Mouse (Mus musculus) spleen, postnatal 36 days (tissue): ENCODE results near the gene Hoxd13.

Experiments used
- DNase-seq, 2 experiments: peaks; one replicate each; pipeline ENCODE4 v3.0.0; 2022; ENCODE audit warnings: low spot score in 2 of 2, mixed read lengths in 1 of 2

Hoxd13 gene

DNA sequence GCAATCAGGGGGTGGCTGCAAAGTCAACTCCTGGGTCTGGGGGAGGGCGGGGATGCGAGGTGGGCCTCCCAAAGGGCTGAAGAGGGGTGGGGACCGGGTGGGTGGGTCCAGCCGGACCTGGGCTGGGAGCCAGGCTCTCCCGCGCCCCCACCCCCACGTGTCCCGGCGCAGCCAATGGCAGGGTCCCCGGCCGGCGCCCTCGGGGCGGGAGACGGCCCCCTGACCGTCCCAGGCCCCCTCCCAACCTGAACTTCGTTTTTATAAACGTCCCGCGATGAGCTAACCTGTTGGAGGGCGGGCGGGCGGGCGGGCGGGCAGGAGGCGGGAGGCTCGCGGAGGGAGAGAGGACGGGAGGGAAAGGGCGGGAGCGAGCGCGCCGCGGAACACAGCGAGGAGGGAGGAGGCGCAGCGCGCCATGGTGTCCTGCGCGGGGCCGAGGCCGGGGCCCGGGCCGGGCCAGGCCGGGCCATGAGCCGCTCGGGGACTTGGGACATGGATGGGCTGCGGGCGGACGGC, at the start of gene Hoxd13:
Gene Hoxd13, plus strand, starts transcription at position 469 of the 516 bp plus-strand sequence.
- no peak for DNase-seq

DNA sequence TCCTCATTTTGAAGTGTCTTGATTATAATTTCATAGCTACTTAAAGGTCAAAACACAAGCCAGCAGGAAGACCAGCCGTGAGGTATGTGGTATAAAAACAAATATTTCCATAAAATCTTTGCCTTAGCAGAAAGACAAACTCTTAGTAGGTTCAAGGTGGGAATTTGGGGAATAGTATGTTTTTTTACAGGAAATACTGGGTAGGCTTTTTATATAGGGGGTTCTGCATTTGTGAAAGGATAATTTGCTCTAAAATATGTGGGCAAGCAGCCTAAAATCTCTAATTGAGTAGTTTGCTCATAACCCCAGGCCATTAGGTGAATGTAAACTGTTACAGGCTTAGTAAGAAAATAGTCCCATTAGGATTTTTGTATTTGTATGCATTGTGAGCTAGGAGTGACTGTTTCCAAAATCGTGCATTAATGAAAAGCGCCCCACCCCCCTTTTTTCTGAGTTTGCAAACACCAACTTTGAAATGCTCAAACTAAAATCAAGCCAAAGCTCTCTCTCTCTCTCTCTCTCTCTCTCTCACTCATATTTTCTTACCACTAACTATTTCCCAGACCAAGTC, 48.3 kb upstream of the Hoxd13 start:
- no peak for DNase-seq

DNA sequence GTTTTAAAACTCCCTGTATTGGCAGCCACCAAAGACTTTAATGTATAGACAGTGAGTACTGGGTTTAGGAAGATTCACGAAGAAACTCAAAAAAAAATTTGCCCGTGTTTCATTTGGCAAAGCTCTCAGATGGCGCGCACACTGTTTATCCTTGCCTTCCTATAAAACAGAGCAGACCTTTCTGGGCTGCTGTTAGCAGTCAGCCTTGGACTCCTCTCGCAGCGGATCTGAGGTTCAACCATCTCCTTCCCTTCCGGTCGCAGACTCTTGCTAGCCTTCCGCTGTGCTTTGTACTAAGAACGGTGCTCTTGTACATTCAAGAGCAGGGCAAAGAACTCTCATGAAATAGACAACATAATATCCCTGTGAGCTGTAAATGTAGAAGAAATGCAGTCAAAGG, 47.7 kb upstream of the Hoxd13 start:
- DNase-seq = no peak

DNA sequence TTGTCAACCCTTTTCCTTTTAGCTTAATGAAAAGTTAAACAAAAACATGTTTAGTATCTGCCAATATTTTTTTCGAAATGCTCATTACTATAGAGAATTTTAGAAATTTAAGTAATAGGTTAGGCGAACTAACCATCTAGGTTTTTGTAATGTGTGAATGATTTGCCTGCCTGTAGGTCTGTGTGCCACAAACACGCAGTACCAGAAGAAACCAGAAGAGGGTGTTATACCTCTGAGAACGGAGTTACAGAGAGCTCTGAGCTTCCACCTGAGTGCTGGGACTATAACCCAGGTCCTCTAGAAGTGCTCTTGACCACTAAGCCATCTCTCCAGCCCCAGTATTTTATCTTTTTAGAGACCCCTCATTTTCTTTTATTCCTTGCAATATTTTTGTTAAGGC, 32.7 kb upstream of the Hoxd13 start:
- no peak for DNase-seq

DNA sequence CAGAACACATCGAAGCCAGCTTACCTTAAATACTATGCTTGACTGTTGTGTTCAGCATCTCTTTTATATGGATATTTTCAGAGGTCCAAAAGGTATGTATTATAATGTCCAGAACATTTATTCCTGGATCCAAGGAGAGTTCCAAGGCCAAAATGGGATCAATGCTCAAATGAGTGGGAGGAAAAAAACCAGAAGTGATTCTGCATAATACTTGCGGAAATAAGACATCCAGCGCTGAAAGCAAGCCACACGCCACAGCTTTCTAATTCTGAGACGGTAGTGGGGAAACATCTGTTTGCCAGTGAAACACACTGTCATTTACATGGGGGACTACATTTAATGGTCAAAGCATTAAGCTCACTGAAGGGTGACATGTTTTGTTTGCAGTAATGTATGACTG, 25.7 kb upstream of the Hoxd13 start:
- no peak for DNase-seq

DNA sequence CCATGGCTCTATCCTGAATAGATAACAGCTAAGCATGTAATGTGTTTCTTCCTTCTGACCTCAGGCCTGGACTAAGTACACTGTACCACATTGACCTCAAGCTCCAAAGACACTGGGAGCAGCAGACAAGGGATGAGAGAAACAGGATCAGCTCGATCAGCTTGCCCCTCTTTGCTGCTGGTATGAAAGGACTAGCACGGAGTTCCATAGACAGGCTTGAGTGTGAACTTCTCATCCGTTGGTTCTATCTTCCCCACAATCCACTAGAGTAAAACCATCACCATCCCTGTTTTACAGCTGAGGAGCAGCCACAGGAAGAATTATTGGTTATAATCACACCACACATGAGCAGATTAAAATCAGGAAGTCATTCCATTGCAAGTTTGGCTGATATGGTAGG, 22.5 kb upstream of the Hoxd13 start:
- DNase-seq = no peak

DNA sequence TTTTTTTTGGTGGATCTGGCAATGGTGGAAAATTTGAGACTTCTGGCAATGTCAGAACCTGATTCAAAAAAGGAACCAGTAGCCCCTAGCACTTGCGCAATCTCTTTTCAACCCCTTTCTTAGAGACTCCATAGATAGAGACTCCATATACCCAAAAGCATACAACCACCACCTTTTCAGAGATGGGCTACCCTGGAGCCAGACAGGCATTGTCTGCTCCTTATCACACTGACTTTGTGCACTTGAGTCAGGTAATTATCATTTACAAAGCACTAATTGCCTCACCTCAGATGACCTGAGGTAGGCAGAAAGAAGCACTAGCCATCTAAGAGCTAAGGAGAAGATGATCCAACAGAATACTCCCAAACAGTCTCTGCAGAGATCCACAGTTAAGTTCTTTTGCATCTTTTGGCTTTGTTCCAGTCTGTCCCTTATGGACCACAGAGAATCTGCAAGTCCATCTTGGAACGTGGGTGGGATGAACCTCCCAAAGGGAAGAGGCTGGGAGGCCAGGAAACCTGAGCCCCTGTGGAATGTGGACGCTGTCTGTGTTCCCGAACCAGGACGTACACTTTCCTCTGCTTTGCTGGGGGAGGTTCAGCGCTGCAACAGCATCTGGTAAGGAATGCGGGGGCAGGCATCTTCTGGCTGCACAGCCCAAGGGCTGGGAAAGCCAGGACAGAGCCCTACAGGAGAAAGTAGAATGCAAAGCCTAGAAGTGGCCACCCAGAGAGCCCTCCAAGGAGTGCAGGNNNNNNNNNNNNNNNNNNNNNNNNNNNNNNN, 20.8 kb upstream of the Hoxd13 start:
- DNase-seq = no peak

DNA sequence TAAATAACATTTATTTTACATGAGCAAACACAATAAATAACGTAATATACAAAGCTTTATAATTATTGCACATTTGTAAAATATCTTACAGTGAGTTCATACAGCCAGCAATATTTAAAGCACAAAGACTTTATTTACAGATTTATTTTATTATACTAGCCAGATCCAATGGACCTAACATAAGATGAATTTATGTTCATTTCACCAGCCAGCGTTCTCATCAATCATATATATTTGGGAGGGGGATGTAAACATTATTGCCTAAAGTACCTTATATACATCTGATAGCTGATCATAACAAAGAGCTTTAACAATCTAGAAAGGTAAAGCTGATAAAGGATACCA, 15.1 kb upstream of the Hoxd13 start:
- no peak for DNase-seq

DNA sequence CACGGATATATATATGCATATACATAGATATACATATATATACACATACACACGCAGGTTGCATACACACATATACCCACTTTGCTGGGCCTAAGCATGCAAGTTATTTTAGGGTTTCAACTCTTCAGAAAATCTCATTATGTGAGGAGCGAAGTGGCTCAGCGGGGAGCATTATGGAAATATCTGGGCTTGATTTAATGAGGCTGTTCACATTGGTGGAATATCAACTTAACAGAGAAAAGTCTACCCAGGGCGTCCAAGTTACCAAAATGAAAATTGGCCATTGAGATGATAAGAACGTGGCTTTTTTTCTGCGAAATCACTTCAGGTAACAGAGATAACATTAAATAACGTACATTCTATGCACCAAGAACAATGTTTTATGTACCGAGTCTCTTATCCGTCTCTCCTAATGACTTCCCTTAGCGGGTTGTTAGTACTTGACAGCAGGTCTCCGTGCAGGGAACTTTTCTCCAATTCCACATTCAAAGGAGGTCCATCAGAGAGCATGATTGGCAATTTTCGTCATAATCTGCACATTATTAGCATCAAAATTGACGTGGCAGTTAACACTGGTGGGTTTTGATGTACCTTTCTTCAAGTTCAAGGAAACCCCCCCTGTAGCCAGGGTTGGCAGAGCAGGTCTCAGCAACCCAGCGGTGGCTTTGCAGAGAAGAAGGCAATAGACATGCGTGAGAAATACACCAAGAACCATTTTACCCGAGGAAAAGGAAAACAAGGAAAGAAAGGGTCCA, 14.2 kb upstream of the Hoxd13 start:
- DNase-seq = no peak

DNA sequence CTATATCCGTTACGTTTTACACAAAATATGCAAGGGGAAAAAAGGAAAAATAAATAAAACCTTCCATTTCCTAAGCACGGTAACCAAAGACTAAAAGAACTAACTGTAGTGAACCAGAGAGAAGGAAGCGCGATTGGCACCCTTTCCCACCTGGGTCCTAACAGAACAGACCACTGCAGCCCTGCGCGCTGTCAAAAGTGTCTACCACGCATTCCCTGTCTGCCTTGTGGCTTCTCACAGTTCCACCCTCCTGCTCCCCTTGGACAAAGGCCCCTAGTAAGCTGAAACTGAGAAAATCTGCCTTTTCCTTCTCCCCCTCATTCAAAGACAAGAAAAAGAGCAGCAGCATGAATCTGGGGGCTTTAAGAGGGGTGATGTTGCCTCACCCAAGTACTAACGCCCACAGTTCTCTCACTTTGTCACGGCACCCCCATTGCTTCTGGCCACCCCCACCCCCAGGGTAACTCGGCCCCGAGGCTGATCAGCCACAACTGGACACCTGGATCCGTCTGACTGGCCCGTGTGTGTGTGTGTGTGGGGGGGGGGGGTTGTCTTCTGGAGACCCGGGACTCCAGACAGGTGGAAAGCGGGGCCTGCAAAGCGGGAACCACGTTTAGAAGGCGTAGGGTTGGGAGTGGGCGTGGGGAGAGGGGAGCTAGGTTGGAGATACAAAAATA, 13.2 kb upstream of the Hoxd13 start:
- no peak for DNase-seq

DNA sequence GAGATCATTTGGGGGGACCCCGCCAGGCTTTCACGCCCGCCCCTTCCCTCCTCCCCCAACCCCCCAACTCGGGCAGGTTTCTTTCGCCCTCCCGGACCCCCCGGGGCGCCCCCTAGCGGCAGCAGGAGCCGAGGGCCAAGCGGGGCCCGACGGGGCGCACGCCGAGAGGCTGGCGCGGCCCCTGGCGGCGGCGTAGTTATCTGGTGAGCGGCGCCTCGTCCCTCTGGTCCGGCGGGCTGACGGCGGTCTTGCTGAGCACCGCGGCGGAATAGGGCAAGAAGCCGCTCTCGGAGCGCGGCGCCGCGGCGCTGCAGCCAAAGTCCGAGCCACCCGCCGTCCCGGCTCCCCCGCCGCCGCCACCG, 12.7 kb upstream of the Hoxd13 start:
- DNase-seq = no peak

DNA sequence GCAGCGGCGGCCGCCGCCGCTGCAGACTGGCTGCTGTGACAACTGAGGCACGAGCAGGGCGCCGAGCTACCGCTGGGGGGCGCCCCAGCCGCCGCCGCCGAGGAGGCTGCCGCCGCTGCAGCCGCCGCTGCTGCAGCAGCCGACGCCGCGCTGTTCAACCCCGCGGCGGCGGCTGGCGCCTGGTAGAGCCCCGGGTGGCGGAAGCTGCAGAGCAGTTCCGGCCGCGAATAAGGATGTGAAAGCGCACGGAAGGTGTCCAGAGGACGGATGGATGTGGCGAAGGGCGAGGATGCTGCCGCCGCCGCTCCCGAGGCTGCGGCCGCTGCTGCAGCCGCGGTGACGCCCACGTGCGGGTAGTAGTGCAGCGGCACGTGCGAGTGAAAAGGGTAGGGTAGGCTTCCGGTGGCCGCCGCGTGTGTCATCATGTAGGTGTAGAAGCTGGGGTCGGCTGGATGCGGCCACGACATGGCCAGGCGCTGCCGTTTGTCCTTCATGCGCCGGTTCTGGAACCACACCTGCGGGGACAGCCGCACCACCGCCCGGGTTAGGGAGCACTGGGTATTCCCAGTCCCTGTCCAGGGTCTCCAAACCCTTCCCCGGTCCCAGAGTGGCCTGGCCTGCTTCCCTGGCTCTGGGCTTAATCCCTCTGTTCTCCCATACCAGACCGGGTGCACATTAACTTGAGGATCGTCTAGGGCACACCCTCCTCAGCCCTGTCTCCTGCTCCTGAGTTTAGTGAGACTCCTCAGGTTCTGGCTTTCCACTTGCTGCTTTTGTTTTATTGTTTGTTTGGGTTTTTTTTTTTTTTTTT, 12.1 kb upstream of the Hoxd13 start:
- DNase-seq = no peak

DNA sequence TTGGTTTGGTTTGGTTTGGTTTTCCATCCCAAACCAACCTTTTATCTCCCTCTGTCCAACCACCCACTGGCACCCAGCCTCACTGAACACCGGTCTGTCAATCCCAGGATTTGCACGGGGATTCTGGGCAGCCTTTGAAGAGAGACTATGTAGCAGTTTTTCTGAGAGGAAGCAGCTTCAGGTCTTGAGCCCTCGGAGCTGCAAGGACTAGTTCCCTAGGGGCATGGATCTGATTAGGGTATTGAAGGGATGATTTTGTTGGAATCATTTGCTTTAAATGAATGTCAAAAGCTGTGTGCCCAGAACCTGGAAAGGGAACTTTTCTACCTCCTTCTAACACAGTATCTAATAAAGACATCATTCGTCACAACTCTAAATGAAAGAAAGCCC, 11.5 kb upstream of the Hoxd13 start:
- DNase-seq = no peak

DNA sequence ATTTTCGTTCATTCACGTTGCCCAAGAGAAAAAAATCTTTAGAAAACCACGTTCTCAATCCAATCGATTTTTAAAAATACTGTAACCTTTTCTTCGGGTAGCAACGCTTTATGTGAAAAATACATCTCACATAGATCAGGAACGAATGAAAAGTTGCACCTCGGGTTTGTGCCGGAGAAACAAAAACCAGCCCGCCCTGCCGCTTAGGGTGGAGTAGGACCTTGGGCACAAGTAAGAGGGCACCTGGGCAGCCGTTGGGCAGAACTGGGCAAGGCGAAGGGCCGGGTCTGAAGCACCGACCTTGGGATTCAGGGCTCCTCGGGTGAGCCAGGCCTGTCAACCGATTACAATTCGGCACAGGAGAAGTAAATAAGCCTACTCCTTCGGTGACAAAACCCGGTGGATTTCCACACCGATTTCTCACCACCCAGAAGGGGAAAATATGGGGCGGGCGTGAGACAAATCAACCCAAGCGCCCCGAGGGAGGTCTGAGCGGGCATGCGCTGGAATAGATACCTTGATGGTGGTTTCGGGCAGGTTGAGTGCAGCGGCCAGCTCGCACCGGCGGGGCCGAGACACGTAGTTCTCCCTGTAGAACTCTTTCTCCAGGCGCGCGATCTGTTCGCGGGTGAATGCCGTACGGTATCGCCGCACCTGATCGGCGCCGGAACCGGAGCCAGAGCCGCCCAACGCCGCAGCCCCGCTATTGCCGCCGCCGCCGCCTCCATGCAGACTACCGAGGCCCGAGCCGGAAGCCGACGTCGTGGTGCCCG, 10.7 kb upstream of the Hoxd13 start:
- DNase-seq = no peak

DNA sequence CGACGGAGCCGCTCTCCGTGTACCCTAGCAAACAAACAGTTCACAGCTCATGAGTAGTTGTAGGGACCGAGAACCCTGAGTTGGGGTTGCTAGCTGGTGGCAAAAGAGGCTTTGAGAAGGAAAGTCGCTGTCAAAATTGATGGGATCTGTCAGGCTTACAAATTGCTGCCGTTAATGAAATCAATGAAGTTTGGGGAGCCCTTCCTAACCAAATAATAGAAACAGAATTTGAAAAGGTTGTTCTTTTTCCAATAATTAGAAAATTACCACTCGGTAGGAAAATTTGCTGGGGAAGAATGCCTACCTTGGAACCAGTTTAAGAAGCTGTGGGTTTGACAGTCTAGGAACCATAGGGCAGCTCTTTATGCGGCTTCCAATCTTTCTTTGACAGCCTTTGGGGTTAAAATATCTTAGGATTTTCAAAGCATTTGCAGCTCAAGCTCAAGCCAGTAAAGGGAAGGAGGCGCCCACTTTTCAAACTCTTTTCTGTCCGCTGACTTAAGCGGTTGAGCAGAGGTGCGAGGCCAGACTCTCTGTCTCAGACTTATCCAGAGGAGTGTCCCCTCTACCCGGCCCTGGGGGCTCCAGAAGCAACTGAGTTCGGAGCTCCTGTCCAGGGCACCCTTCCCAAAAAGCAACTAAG, 10.0 kb upstream of the Hoxd13 start:
- no peak for DNase-seq

DNA sequence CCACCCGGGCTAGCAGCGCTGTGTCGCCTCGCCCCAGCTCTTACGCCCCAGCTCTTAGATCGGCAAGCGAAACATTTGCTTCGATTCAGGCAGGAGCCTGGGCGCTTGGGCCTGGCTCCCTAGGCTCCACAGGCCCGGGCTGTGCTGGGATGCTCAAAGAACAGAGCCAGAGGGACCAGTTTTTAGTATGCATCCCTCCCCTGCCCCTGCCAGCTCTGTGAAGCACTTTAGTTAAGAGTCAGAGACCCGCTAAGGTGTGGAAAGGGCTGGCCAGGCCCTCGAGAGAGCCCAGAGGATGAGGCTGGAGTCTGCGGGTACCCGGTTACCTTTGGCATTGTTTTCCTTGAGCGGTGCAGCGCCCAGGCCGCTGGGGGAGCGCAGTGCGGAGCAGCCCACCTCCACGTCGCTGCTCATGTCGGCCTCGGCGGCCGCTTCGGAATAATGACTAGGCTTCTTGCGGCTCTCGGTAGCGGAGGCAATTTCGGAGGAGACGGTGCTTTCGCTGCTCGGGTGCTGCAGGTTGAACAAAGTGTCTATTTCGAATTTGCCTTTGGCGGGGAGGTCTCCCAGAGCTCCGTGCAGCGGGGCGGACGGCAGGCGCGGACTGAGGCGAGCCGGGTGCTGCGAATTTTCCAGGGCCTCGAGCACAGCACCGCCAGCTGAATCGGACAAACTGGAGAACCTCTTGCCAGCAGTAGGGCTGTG, 9.3 kb upstream of the Hoxd13 start:
- no peak for DNase-seq

DNA sequence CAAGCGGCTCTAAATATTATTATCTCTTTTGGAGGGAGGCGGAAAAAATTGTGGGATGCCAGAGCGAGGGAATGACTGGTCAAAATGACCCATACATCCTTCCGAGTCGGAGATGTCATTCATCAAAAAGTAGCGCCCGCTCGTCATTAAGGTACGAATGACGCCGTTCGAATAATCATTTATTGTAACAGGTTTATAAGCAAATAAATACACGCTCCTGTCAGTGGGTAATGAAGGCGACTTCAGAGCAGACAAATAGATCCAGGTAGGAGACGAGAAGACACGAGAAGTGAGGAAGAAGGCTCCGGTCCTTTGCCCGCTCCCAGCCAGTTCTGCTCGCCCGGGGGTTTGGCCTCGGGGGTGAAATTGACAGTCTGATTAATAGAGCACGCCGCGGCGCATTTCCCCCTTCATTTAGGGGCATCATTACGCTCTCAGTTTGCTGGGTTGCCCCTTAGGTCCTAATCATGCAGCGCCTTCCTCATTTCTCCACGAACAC, 8.6 kb upstream of the Hoxd13 start, which contains the start of gene Evx2:
Gene Evx2, minus strand, starts transcription at position 51 of the 499 bp plus-strand sequence.
- DNase-seq = no peak

DNA sequence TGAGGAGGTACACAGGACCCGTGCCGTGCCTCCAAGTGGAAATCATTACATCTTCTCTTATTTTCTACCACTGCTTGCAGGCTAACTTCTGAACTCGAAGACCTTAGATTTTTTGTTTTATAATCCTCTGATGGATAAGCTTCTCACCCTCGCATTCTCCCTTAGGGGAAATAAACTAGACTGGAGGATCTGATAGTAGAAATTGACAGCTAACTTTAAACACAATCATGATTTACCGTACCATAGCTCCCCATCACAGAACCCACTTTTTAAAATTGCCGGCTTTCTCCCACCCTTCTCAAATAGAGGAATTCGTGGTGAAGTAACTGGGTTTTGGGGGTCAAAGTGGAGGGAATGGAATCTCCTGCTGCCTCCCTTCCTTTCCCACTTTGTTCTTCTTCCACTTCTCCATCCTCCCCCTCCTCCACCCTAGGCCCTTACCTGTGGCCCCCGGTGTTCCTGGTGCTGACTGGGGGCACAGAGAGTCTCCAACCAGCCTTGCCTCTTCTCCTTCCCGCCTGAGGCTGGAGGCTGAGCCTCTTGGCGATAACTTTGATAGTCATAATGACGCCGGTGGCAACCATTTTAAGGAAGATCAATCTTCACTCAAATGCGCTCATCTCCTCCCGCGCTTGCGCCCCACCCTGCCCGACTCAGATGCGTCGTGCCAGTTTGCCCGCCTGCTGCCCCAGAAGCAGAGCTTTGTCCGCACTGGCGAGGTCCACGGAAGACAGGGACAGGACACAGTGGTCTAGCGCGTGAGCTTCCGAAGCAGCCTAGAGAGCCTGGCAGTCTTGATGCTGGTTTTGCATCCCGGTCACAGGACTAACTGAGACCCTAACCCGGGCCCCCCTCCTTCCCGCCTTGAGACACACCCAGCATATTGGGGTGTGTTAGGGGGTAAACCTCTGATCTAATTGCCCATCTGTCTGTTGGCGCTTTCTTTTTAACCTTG, 7.4 kb upstream of the Hoxd13 start:
- no peak for DNase-seq
